Mouse (Mus musculus) stomach, embryonic 16.5 days (tissue): ENCODE results near the gene A630001G21Rik. TPM values are rescaled to one million over a fixed set of nuclear protein-coding genes. Genes with fewer than 3 reads are reported as not detected.

Source experiments
- ATAC-seq: fragments of 200-750 bp; cut with Nextera tagmentation; 2 replicates; pipeline ENCODE4 v1.8.0; 2017; ENCODE audit warnings: moderate number of reproducible peaks, moderate TSS enrichment; ENCODE audit not compliant: insufficient read depth, low FRiP score
- H3K27ac ChIP-seq: fragments of 300-500 bp; sonication (generic); 2 replicates; pipeline ENCODE4 v1.5.1; 2014; ENCODE audit warnings: low read length
- H3K27me3 ChIP-seq: fragments of 300-500 bp; sonication (generic); 2 replicates; pipeline ENCODE4 v1.6.1; 2014; ENCODE audit warnings: low read length, control low read depth, mixed read lengths; ENCODE audit not compliant: control insufficient read depth, insufficient read depth
- H3K36me3 ChIP-seq: fragments of 300-500 bp; sonication (generic); 2 replicates; pipeline ENCODE4 v1.6.1; 2014; ENCODE audit warnings: low read length; ENCODE audit not compliant: control insufficient read depth, insufficient read depth
- H3K4me1 ChIP-seq: fragments of 300-500 bp; sonication (generic); 2 replicates; pipeline ENCODE4 v1.6.1; 2014; ENCODE audit warnings: low read length, control low read depth, mixed read lengths; ENCODE audit not compliant: control insufficient read depth, insufficient read depth
- H3K4me2 ChIP-seq: fragments of 300-500 bp; sonication (generic); 2 replicates; pipeline ENCODE4 v1.6.1; 2014; ENCODE audit warnings: low read depth, low read length, mixed read lengths
- H3K4me3 ChIP-seq: fragments of 300-500 bp; sonication (generic); replicated peaks from 2 replicates; pipeline ENCODE4 v1.5.1; 2014; ENCODE audit warnings: mild to moderate bottlenecking, low read length
- H3K9ac ChIP-seq: fragments of 300-500 bp; sonication (generic); 2 replicates; pipeline ENCODE4 v1.6.1; 2014; ENCODE audit warnings: low read length
- H3K9me3 ChIP-seq: fragments of 300-500 bp; sonication (generic); replicated peaks from 2 replicates; pipeline ENCODE4 v1.6.1; 2016; ENCODE audit warnings: low read length, control low read depth; ENCODE audit not compliant: control insufficient read depth
- WGBS: fragments of 180-500 bp; shearing (Covaris S2); extraction: QIAGEN DNeasy Blood & Tissue Kit; methylation state at CpG from one replicate; pipeline ENCODE4 v1.1.7; 2014; 5-methylcytosine and 5-hydroxymethylcytosine counted together
- polyA plus RNA-seq: library from polyadenylated mRNA; unstranded; fragments of >200 nt; fragmentation: Nextera tagmentation; extraction: Ambion mirVana; gene quantifications from 2 replicates; pipeline ENCODE4 v1.2.1, GENCODE M21; 2015

A630001G21Rik gene
- polyA plus RNA-seq, 1 experiment from 2014 or later: 1.3 TPM

GRCm38 (mm10) chr1:85761665-85762064 lies 16.8 kb downstream of the A630001G21Rik start:
- Histone ChIP-seq H3K4me2 (no peak overlapping the region), H3K9ac (no peak overlapping the region), H3K4me1 (no peaks in the 10 kb centered on the region), H3K4me3 (no peak overlapping the region), H3K36me3 (no peaks in the 10 kb centered on the region), H3K9me3 (no peaks in the 10 kb centered on the region), H3K27ac (no peak overlapping the region), H3K27me3 (no peaks in the 10 kb centered on the region)
- WGBS: 81% methylated on average over 4 of the region's 4 CpGs
- no peak for ATAC-seq

- H3K4me1 ChIP-seq: no peaks in the 10 kb centered on the region
- H3K27me3 ChIP-seq: no peaks in the 10 kb centered on the region
- no peak overlapping the region for H3K9ac ChIP-seq
- H3K27ac ChIP-seq: no peak overlapping the region
- no peaks in the 10 kb centered on the region for H3K36me3 ChIP-seq
- no peaks in the 10 kb centered on the region for H3K9me3 ChIP-seq
- no peak for ATAC-seq
- H3K4me3 ChIP-seq: no peak overlapping the region
- H3K4me2 ChIP-seq: no peak overlapping the region
- 11% methylated on average over 1 of the region's 1 CpGs for WGBS
These were observed 19.5 kb downstream of the A630001G21Rik start for GRCm38 (mm10) chr1:85758969-85759293.

GRCm38 (mm10) chr1:85758231-85758968 lies 20.0 kb downstream of the A630001G21Rik start:
- H3K9me3 ChIP-seq: no peaks in the 10 kb centered on the region
- no peak overlapping the region for H3K4me3 ChIP-seq
- H3K36me3 ChIP-seq: no peaks in the 10 kb centered on the region
- no peaks in the 10 kb centered on the region for H3K27me3 ChIP-seq
- no peak overlapping the region for H3K4me2 ChIP-seq
- WGBS: 29% methylated on average over 14 of the region's 14 CpGs
- no peaks in the 10 kb centered on the region for H3K4me1 ChIP-seq
- no peak overlapping the region for H3K27ac ChIP-seq
- no peak for ATAC-seq
- H3K9ac ChIP-seq: no peak overlapping the region

GRCm38 (mm10) chr1:85757531-85758230 lies 20.8 kb downstream of the A630001G21Rik start:
- Histone ChIP-seq H3K4me2 (no peak overlapping the region), H3K9me3 (no peaks in the 10 kb centered on the region), H3K4me3 (no peak overlapping the region), H3K4me1 (no peaks in the 10 kb centered on the region), H3K9ac (no peak overlapping the region), H3K27me3 (no peaks in the 10 kb centered on the region), H3K27ac (no peak overlapping the region), H3K36me3 (no peaks in the 10 kb centered on the region)
- ATAC-seq: no peak
- WGBS: 73% methylated on average over 6 of the region's 6 CpGs

GRCm38 (mm10) chr1:85751932-85752680 lies 26.3 kb downstream of the A630001G21Rik start:
- no peaks in the 10 kb centered on the region for H3K27me3 ChIP-seq
- H3K9ac ChIP-seq: no peak overlapping the region
- H3K4me1 ChIP-seq: peaks cover 6% of the 10 kb centered on the region; the same call in 1 of the 2 replicates
- no peak overlapping the region for H3K4me3 ChIP-seq
- no peak for ATAC-seq
- H3K9me3 ChIP-seq: no peaks in the 10 kb centered on the region
- 75% methylated on average over 11 of the region's 11 CpGs for WGBS
- no peak overlapping the region for H3K27ac ChIP-seq
- H3K4me2 ChIP-seq: no peak overlapping the region
- no peaks in the 10 kb centered on the region for H3K36me3 ChIP-seq

GRCm38 (mm10) chr1:85751494-85751893 lies 26.9 kb downstream of the A630001G21Rik start:
- Histone ChIP-seq H3K4me2 (no peak overlapping the region), H3K9ac (no peak overlapping the region), H3K4me3 (no peak overlapping the region), H3K27ac (no peak overlapping the region), H3K27me3 (no peaks in the 10 kb centered on the region), H3K9me3 (no peaks in the 10 kb centered on the region), H3K4me1 (peaks cover 6% of the 10 kb centered on the region; the same call in 1 of the 2 replicates), H3K36me3 (no peaks in the 10 kb centered on the region)
- WGBS: 45% methylated on average over 6 of the region's 6 CpGs
- ATAC-seq: peak; percentile 48; the same call in 1 of the 2 replicates

GRCm38 (mm10) chr1:85750650-85751049 lies 27.8 kb downstream of the A630001G21Rik start:
- ATAC-seq: no peak
- H3K27ac ChIP-seq: no peak overlapping the region
- no peaks in the 10 kb centered on the region for H3K9me3 ChIP-seq
- no peaks in the 10 kb centered on the region for H3K36me3 ChIP-seq
- H3K4me3 ChIP-seq: no peak overlapping the region
- 78% methylated on average over 4 of the region's 4 CpGs for WGBS
- H3K4me1 ChIP-seq: peaks cover 6% of the 10 kb centered on the region; the same call in 1 of the 2 replicates
- no peaks in the 10 kb centered on the region for H3K27me3 ChIP-seq
- no peak overlapping the region for H3K9ac ChIP-seq
- H3K4me2 ChIP-seq: no peak overlapping the region

GRCm38 (mm10) chr1:85749829-85750228 lies 28.6 kb downstream of the A630001G21Rik start:
- ATAC-seq: no peak
- WGBS: 83% methylated on average over 2 of the region's 2 CpGs
- no peak overlapping the region for H3K9ac ChIP-seq
- H3K4me1 ChIP-seq: peaks cover 6% of the 10 kb centered on the region; the same call in 1 of the 2 replicates
- H3K27ac ChIP-seq: no peak overlapping the region
- no peak overlapping the region for H3K4me3 ChIP-seq
- no peaks in the 10 kb centered on the region for H3K27me3 ChIP-seq
- H3K36me3 ChIP-seq: no peaks in the 10 kb centered on the region
- H3K4me2 ChIP-seq: no peak overlapping the region
- H3K9me3 ChIP-seq: no peaks in the 10 kb centered on the region

GRCm38 (mm10) chr1:85746511-85746910 lies 31.9 kb downstream of the A630001G21Rik start:
- 72% methylated on average over 5 of the region's 5 CpGs for WGBS
- no peak overlapping the region for H3K4me2 ChIP-seq
- no peaks in the 10 kb centered on the region for H3K27me3 ChIP-seq
- H3K9ac ChIP-seq: no peak overlapping the region
- no peak overlapping the region for H3K4me3 ChIP-seq
- H3K27ac ChIP-seq: no peak overlapping the region
- H3K9me3 ChIP-seq: no peaks in the 10 kb centered on the region
- ATAC-seq: no peak
- H3K36me3 ChIP-seq: no peaks in the 10 kb centered on the region
- peaks cover 3% of the 10 kb centered on the region; the same call in 1 of the 2 replicates for H3K4me1 ChIP-seq
